Mouse (Mus musculus) c-Kit-positive CD71-positive TER-119-negative erythroid progenitor cells, embryonic 14.5 days (primary cell): ENCODE results near the gene Ahnak.
"Not testable (repeated sequence)": the region's sequence is repeated elsewhere in the genome, so short reads cannot be mapped to it uniquely, and the experiment has no call there.

Experiments
- DNase-seq: peaks from one replicate; pipeline ENCODE4 v3.0.0-alpha.2; 2013; ENCODE audit warnings: low read depth

Ahnak gene

GRCm38 (mm10) chr19:8994813-8995607 lies 5.9 kb downstream of the Ahnak start:
- DNase-seq, result no peak

DNA sequence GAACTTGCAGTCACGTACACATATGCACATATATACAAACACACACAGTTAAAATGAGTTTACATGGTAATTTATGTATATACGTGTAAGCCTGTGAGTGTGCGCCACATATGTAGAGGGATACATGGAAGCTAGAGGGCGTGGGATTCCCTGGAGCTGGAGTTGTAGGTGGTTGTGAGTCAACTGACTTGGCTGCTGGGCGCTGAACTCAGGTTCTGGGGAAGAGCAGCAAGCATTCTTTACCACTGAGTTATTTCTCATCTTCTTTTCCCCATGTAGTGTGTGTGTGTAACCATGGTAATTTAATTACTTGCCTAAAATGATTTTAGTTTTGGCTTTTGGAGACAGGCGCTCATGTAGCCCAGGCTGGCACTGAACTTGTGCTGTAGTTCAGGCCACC lies 7.5 kb downstream of the Ahnak start:
- no peak for DNase-seq

DNA sequence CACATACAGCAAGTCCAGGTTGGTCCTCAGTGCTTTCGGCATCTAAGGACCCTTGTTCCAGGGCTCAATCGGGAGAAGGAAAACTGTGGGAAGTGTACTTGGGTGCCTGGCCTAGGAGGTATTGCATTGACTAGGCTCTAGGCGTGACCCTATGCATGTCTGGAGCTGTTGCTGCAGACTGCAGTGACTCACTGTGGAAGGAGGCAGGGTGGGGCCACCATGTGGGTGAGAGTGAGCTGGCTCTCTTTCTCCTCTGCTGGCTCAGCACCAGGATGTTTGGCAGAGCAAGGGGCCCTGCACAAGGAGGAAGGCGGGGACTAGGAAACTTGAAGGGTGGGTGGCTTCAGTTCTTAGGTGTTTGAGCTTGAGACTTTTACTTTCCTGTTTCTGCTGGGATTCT lies 8.5 kb downstream of the Ahnak start:
- DNase-seq, result peak; percentile 47

GRCm38 (mm10) chr19:8998546-8998945 lies 9.5 kb downstream of the Ahnak start:
- DNase-seq, result no peak

DNA sequence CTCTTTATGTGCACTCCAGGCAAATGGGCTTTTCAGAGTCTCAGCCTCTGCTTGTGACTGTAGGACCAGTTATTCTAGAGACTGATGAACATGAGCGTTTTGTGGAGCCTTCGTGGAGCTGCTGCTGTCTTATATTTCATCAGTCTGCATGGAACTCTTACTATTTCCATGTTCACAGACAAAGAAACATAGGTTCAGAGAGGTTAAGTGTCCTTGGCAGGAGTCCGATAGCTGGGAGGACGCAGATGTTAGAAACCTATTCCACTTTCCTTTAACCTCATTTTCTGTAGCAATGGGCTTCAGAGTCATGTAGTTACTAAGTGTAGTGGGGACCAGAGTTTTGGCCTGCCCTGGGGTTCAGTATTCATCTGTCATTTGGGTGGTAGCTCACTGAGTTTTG lies 10.1 kb downstream of the Ahnak start:
- DNase-seq, result no peak

- DNase-seq, result not testable (repeated sequence)
Measured at GRCm38 (mm10) chr19:9006915-9007314, 17.8 kb downstream of the Ahnak start.

DNA sequence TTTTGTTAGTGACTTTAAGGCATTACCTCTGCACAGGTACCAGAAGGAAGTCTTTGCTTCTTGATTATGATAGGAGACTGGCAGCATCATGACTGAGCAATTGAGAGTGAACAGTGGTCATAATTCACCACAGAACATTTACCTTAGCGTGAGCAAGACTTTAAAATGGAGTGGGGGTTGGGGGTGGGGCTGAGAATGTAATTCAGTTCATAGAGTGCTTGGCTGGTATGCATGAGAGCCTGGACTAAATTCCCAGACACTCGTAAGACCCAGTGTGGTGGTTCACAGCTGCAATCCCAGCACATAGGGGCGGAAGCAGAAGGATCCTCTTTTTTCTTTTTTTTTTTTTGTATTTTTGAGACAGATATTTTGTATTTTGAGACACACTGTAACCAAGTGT lies 30.2 kb downstream of the Ahnak start:
- no peak for DNase-seq

DNA sequence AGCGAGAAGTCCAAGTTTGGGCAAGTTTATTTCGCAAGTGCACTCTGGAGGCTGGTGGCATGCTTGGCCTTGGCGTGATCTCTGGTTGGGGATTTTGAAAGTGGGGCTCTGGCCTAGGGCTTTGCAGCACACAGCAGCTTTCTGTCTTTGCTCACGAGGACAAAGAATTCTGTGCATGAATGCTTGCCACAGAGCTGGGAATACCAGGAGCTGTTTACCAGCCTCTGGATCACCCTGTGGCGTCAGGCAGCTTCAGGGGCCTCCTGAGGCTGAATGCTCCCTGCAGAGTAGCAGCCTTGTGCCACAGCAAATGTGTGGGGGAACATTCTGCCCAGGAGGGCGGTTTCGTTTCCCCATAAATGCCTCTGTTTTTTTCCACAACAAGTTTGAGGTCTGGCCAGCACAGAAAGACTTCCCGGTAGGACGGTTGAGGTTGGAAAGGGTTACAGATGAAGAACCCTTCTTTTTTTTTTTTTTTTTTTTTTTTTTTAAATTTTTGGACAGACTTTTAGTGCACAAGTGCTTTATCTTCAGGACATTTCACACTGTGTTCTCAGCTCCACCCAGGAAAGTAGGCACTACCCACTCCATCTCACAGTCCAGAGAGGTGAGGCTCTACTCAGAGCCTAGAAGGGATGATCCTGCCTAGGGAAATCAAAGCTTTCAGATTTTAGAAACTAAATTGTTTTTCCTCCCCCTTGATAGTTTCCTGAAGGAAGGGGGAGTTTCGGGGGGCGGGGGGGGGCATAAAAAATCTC lies 34.1 kb downstream of the Ahnak start:
- DNase-seq, result no peak

- DNase-seq, result no peak
Measured at GRCm38 (mm10) chr19:9025562-9026257, 36.6 kb downstream of the Ahnak start.

GRCm38 (mm10) chr19:9026634-9027033 lies 37.5 kb downstream of the Ahnak start:
- no peak for DNase-seq

- DNase-seq, result no peak
Measured at GRCm38 (mm10) chr19:9027795-9028194, 38.7 kb downstream of the Ahnak start.

- DNase-seq, result no peak
Measured at GRCm38 (mm10) chr19:9028375-9028774, 39.3 kb downstream of the Ahnak start.

GRCm38 (mm10) chr19:9029640-9030262 lies 40.7 kb downstream of the Ahnak start:
- DNase-seq, result no peak

DNA sequence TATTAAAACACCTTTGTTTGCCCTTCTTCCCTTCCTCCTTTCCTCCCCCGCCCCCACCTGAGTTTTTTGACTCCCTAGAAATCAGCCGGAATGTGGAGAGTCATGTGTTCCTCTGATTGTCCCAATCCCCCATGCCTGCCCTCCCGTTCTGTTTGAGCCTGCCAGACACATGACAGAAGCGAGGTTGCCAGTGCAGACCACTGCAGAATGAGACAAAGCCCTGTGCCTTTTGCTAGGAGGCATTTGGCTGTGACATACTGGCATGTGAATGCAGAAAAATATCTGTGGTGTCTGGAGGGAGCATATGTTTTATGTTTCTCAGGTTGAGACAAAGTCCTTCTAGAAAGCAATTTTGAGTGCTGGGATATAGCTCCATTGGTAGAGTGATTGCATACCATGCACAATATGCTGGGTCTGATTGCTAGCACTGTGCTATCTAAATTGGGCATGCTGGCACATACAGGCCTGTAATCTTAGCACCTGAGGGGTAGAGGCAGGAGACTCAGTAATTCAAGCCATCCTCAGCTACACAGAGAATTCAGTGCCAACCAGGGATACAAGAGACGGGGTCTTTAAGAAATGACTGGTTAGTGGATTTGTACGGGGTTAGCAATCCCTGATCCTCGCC lies 43.5 kb downstream of the Ahnak start:
- no peak for DNase-seq

DNA sequence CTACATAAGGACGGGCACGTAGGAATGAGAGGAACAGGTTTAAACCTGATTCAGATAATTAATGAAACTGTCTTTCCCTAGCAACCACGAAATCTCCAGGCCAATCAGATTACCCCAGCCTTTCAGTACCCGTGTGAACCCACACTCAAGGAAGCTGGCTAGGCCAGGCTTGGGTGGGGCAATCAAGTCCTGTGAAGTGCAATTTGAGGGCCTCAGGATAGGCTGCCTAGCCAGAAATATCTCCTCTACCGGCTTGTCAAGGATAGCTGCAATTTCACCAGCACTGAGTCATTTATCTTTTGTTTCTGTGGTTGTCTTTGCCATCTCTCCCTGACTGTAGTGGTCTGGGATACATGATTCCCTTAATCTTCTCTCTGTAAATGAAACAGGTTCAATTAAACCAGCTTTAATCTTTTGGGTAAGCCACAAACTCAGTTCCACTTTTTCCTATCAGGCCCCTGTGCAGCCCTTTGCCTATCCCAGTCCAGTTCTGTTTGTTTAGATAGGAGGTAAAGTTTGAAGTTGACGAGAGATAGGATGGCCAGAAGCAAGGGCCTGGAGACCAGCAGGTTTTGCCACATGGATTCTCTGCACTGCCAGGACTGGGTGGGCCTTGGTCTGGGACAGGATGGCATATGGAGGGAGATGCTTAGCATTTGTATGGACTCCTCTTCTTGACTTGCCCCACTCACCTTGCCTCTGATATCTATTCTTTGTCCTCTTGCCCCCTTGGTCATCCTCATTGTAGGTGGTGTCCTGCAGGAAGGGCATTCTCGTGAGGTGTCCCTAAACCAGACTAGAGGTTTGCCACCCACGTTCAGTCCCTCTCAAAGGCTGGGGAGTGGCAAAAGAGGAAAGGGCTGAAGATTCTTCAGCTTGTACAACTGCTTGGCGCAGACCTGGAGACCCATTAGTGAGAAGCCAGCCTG lies 44.6 kb downstream of the Ahnak start:
- no peak for DNase-seq

DNA sequence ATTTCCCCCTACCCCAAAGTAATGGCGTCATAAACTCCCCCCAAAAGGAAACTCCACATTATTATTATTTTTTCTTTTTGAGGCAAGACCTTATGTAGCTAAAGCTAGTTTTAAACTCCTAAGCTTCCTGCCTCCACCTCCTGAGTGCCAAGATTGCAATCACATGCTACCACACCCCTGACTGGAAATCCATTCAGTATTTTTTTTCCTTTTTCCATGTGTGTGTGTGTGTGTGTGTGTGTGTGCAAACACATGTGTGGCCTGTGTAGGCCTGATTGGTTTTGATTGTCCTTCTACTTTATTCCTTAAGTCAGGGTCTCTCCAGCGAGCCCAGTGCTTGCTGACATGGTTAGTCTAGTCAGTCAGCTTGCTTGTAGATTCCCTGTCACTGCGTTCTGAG lies 45.4 kb downstream of the Ahnak start:
- DNase-seq, result no peak

DNA sequence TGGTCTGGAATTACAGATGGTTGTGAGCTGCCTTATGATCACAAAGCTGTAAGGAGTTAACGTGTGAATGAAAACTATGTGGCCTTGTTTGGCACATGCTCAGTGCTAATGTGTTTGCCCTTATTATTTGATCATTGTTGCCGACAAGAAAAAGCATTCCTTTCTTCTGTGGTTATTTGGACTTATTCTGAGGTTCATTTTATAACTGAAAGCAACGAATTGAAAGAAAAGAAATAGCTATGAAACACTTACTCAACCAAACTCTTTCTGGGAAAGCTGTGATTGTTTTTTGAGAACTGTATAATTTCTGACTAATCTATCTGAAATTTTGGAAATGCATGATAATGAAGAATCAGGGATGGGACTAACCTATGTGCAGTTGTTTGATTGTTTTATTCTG lies 46.0 kb downstream of the Ahnak start:
- DNase-seq, result no peak

- no peak for DNase-seq
Measured at GRCm38 (mm10) chr19:9038136-9038535, 49.1 kb downstream of the Ahnak start.

DNA sequence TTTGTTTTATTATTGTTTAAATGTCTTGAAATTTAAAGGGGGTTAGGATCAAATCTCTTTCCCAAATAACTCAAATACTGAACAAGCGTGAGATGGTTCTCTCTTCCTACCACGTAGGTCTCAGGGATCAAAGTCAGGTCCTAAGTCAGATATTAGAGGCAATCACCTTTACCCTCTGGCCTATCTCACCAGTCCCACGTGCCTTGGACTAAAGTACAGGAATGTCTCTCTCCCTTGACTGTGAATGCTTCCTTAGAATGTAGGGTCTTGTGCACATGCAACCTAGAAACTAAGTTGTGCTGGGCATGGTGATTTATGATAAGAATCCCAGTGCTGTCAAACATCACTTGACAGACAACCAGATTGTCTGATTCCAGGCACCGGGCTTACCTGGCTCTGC lies 50.2 kb downstream of the Ahnak start:
- DNase-seq, result no peak

DNA sequence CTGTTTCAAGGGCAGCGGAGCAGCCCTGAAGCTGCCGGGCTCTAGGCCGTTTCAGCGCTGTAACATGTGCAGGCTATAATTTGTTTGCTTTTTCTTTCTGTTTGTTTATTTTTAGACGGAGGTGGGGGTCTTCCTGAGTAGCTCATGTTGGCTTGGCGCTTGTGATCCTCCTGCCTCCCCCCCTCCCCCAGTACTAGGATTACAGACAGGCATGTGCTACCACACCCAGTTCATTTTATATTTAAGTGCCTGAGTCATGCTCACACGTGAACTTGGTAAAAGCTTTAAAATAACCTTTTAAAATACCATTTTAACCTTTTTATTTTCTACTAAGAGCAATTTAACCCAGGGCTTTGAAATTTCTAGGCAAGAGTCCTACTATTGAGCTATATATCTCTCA lies 50.8 kb downstream of the Ahnak start:
- no peak for DNase-seq

DNA sequence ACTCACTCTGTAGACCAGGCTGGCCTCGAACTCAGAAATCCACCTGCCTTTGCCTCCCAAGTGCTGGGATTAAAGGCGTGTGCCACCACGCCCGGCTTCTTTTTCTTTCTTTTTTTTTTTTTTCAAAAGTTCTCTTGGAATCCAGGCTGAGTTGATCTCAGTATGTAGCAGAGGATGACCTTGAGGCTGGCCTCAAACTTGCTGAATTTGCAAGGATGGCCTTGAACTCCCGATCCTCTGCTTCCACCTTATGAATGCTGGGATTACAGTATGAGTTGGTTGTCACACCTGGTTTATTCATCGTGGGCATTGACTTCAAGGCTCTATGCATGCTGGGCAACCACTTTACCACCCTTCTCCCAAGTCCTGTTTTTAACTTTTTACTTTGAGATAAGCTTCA lies 51.6 kb downstream of the Ahnak start:
- DNase-seq, result no peak
